Mouse (Mus musculus) ES-CJ7 (cell line): ENCODE measurements at regions not wholly inside any gene's neighbourhood (a gene's known extent, or its start where the extent isn't known, plus 50 kb on each side); places are given as distances from the start of the nearest gene placed in this dataset.

Experiments used
- DNase-seq: peaks from one replicate; pipeline ENCODE4 v3.0.0; 2011; ENCODE audit warnings: low read depth, low spot score

- DNase-seq = no peak
Observed at GRCm38 (mm10) chr11:117413133-117413532, 71.0 kb upstream of the Gm11733 start.

- peak; percentile 90 for DNase-seq
Observed at GRCm38 (mm10) chr11:117413942-117414705, 70.0 kb upstream of the Gm11733 start.

- peak; percentile 85 for DNase-seq
Observed at GRCm38 (mm10) chr11:117414871-117415323, 69.3 kb upstream of the Gm11733 start.

GRCm38 (mm10) chr11:117415466-117415865 is 68.7 kb upstream of the Gm11733 start:
- no peak for DNase-seq

DNA sequence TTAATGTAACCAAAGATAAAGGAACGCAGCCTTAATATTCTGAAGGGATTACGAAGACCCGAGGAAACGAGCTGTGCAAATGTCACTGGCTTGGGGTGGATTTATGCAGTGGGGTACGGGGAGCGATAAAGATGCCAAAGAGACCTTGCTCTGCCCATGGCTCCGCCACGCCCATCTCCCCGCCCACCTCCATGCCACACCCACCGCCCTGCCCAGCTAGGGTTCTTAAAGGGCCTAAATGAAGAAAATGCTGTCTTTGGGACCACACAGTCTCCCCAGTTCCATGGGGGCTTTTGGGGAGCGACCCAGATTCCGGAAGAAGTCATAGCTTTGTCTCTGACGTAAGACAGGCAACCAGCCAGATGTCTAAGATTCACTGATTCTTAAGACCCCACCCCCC is 68.2 kb upstream of the Gm11733 start:
- peak; percentile 58 for DNase-seq

DNA sequence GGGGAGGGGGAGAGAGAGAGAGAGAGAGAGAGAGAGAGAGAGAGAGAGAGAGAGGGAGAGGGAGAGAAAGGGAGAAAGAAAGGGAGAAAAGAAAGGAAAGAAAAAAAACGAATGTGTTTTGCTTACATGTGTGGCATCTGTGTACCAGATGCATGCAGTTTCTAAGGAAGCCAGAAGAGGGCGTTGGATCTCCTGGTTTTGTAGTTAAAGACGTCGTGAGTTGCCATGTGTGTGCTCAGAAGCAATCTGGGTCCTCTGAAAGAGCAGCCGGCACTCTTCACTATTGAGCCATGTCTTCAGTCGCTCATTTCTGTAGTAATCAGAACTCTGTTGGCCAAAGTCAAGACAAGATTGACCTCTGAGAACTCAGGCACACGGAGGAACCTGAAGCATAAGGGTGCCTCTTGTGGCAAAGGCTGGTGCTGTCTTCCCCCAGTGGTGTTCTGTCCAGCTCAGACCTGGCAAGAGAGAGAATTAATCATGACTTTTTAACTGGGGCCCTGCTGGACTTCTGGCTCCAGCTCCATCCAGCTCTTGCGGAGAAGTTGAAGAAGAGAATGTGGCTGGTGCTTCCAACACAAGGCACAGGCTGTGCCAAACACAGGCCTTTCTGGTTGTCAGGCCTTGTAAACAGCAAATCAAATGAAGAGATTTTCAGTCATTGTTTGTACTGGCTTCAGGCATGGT is 67.0 kb upstream of the Gm11733 start:
- DNase-seq = peak; percentile 82

DNA sequence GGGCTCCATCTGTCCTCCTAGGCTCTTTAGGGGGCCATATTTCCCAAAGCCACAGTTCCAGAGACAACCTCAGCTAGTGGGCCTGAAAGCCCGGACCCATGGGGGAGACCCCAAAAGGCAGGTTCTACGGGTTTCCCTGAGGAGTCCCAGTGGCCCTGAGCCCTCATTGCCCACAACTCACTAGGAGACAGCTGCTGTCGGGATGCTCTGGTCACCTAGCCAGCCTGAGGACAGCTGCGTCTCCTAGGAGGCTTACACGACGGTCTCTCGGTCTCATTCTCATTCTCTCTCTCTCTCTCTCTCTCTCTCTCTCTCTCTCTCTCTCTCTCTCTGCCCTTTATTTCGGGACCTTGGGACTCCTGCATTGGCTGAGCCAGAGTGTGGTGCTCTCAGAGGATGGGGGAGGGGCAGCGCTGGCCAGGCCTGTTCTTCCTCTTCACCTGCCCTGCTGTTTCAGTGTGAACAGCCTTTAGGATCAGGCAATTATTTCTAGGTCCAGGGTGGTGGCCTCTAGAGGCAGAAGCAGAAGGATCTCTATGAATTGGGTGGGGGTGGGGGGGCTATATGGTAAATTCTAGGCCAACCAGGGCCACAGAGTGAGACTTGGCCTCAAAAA is 66.1 kb upstream of the Gm11733 start:
- no peak for DNase-seq

DNA sequence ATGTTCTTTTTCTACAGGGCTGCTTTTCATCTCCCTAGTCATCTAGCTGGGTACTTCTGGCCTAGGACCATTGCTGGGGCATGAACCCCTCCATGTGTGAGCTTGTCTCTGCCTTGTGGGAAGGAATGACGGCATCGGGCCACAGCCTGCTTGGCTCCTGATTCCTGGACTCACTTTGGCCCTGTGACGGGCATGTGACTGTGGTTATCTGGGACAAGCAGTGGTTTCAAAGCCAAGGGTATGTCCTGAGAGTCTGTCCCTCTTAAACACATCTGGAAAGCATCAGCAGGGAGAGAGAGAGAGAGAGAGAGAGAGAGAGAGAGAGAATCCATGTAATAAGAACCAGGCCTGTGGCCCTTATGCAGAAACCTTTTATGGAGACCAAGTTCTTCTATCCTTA is 65.2 kb upstream of the Gm11733 start:
- no peak for DNase-seq

- DNase-seq = no peak
Observed at GRCm38 (mm10) chr11:117419351-117419969, 64.7 kb upstream of the Gm11733 start.

DNA sequence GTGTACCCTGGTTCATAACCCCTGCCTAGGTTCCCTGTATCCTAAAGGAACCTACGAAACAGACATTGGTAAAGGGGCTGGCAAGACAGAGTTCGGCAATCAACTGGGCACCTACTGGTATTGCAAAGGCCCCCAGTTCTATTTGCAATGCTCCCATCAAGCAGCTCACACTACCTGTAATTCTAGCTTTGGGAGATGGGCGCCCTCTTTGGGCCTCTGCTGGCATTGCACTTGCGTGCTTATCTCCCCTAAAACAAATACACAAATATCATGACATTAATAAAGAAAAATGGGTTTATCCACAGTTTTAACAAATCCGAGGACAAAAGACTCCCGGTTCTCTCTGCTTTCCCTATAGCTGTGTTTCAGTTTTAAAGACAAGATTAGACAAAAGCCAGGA is 61.5 kb upstream of the Gm11733 start:
- peak; percentile 43 for DNase-seq

GRCm38 (mm10) chr11:117423422-117423821 is 60.7 kb upstream of the Gm11733 start:
- DNase-seq = no peak

DNA sequence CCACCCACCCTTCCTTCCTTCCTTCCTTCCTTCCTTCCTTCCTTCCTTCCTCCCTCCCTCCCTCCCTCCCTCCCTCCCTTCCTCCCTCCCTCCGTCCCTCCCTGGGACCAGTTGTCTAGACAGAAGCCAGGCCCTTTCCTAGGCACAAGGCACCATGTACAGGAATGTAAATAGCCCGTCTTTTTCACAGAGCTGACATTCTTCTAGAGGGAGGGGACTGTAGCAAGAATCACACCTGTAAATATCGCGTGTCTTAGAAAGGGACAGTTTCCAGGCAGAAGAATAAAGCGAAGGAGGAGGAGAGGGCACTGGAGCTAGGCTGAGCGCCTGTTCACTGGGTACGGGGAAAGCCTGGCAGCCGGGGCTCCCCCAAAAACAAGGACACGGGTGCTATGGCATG is 58.7 kb upstream of the Gm11733 start:
- DNase-seq = peak; percentile 67

GRCm38 (mm10) chr11:117425927-117426326 is 58.2 kb upstream of the Gm11733 start:
- peak; percentile 97 for DNase-seq

- DNase-seq = no peak
Observed at GRCm38 (mm10) chr11:117426651-117427050, 57.5 kb upstream of the Gm11733 start.

DNA sequence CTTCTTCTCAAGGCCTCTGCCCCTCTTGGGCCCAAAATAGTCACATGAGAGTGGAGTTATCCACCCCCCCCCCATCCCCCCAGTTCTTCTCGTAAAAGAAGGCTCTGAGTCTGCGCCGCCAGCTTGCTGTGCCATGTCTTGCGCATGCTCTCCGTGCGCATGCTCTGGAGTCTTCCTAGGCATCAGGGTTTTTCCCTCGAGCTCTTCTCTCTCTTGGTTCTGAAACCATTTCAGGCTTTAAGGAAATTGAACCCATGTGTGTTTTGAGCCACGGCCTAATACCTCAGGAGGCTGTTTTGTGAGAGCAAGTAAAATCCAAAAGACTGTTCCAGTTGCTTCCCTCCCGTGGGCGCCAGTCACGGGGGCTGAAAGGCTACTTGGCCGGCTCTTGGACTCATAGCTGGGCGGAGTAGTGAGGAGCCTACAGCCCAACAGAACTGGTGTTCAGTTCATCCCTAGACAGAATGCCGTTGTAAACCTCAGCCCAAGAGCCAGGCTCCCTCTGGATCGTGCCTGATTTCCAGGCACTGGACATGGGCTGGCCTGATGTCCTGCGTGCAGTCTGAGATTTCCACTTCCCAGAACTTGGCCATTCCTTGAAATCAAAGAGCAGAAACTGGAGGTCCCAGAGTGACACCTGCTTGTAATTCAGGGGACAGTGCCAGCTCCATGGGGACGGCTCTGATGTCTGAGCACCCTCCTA is 56.2 kb upstream of the Gm11733 start:
- DNase-seq = no peak

DNA sequence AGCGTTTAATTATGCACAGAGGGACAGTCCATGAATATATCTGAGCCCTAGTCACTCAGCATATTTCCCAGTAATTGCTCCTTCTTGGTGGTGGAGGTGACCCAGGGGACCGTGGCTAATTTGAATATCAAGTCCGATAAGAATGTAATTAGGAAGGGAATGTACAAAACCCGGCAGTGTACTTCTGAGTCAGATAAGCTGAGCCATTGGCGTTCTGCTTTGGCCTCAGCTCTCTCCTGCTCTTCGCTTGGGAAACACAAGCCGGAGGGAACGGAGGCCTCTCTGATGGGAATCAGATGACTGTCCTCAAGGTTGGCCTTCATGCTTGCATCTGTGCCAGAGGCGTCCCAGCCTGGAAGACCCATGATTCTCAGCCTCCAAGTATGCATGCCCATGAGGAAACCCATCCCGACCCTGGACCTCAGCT is 54.8 kb upstream of the Gm11733 start:
- DNase-seq = no peak

DNA sequence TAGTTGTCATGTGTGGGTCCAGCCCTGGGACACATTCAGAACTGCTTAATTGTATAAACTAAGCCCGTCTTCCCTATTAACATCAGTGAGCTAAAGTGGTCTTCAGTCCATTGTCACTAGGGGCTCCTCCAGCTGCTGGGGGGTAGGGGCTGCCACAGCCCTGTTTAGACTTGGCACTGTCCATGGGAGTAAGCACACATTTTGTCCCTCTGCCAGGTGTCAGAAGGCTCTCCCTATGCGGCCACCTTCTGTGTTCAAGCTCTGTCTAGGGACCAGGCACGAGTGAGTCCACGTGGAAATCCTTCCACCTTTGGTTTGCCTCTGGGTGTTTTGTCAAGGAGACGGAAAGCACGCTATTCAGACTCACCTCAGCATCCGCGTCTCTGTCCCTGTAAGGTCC is 54.3 kb upstream of the Gm11733 start:
- DNase-seq = no peak

GRCm38 (mm10) chr11:117434056-117434455 is 50.1 kb upstream of the Gm11733 start:
- DNase-seq = peak; percentile 68
